Mouse (Mus musculus) midbrain, embryonic 14.5 days (tissue): ENCODE results near the gene Susd5. TPM values are rescaled to one million over a fixed set of nuclear protein-coding genes. Genes with fewer than 3 reads are reported as not detected.
"Not testable (repeated sequence)": the region's sequence is repeated elsewhere in the genome, so short reads cannot be mapped to it uniquely, and the experiment has no call there.

Experiments
- ATAC-seq: fragments of 200-750 bp; cut with Nextera tagmentation; 2 replicates; pipeline ENCODE4 v1.8.0; 2017; ENCODE audit warnings: moderate number of reproducible peaks, moderate library complexity; ENCODE audit not compliant: low FRiP score, low TSS enrichment
- DNase-seq: peaks from one replicate; pipeline ENCODE4 v3.0.0-alpha.2; 2015
- H3K27ac ChIP-seq: fragments of 300-500 bp; sonication (generic); replicated peaks from 2 replicates; pipeline ENCODE4 v1.5.1; 2014; ENCODE audit warnings: mild to moderate bottlenecking, low read depth, low read length, moderate library complexity
- H3K27me3 ChIP-seq: fragments of 300-500 bp; sonication (generic); 2 replicates; pipeline ENCODE4 v1.6.1; 2014; ENCODE audit warnings: low read length, control low read depth, mixed read lengths; ENCODE audit not compliant: control insufficient read depth, insufficient read depth
- H3K36me3 ChIP-seq: fragments of 300-500 bp; sonication (generic); 2 replicates; pipeline ENCODE4 v1.6.1; 2014; ENCODE audit warnings: low read length, control low read depth; ENCODE audit not compliant: control insufficient read depth, insufficient read depth
- H3K4me1 ChIP-seq: fragments of 300-500 bp; sonication (generic); 2 replicates; pipeline ENCODE4 v1.6.1; 2014; ENCODE audit warnings: mild to moderate bottlenecking, antibody characterized with exemption, low read length, control low read depth; ENCODE audit not compliant: control insufficient read depth, insufficient read depth
- H3K4me2 ChIP-seq: fragments of 300-500 bp; sonication (generic); 2 replicates; pipeline ENCODE4 v1.6.1; 2014; ENCODE audit warnings: mild to moderate bottlenecking, low read length, moderate library complexity
- H3K4me3 ChIP-seq: fragments of 300-500 bp; sonication (generic); replicated peaks from 2 replicates; pipeline ENCODE4 v1.5.1; 2014; ENCODE audit warnings: low read depth, low read length
- H3K9ac ChIP-seq: fragments of 300-500 bp; sonication (generic); replicated peaks from 2 replicates; pipeline ENCODE4 v1.6.1; 2014; ENCODE audit warnings: mild to moderate bottlenecking, low read length, moderate library complexity
- H3K9me3 ChIP-seq: fragments of 300-500 bp; sonication (generic); 2 replicates; pipeline ENCODE4 v1.6.1; 2016; ENCODE audit warnings: low read length, control low read depth, mixed read lengths; ENCODE audit not compliant: control insufficient read depth
- WGBS: fragments of 180-500 bp; shearing (Covaris S2); extraction: QIAGEN DNeasy Blood & Tissue Kit; methylation state at CpG from one replicate; pipeline ENCODE4 v1.1.7; 2014; 5-methylcytosine and 5-hydroxymethylcytosine counted together
- polyA plus RNA-seq: library from polyadenylated mRNA; unstranded; fragments of >200 nt; fragmentation: Nextera tagmentation; extraction: Ambion mirVana; gene quantifications from 2 replicates; pipeline ENCODE4 v1.2.1, GENCODE M21; 2014

Gene Susd5
- polyA plus RNA-seq, 1 experiment from 2014 or later: 0.37 TPM

- not testable (repeated sequence) for H3K36me3 ChIP-seq, H3K9me3 ChIP-seq, ATAC-seq, H3K27ac ChIP-seq, H3K4me3 ChIP-seq, H3K27me3 ChIP-seq, H3K4me1 ChIP-seq, DNase-seq, H3K9ac ChIP-seq, H3K4me2 ChIP-seq
These were observed 65.9 kb downstream of the Susd5 start for GRCm38 (mm10) chr9:114122862-114123261.

GRCm38 (mm10) chr9:114129273-114129835 lies 72.4 kb downstream of the Susd5 start:
- not testable (repeated sequence) for H3K9me3 ChIP-seq, H3K27ac ChIP-seq, H3K36me3 ChIP-seq, H3K4me1 ChIP-seq, H3K4me2 ChIP-seq, ATAC-seq, H3K4me3 ChIP-seq, DNase-seq, H3K9ac ChIP-seq, H3K27me3 ChIP-seq
- 88% methylated on average over 1 of the region's 1 CpGs for WGBS

Other genes with a start within 250 kb of the Susd5 start
- 31.9 and 39.0 TPM in 2 replicates for gene Ubp1, start 126.2 kb upstream of the Susd5 start, polyA plus RNA-seq
- 29.0 and 34.5 TPM in 2 replicates for gene Fbxl2, start 10.9 kb upstream of the Susd5 start, polyA plus RNA-seq